Mouse (Mus musculus): Measurements from ENCODE around the gene Plxdc2.

Gene Plxdc2

GRCm38 (mm10) chr2:16595451-16595850, 239.3 kb downstream of the Plxdc2 start:
- TF ChIP-seq GATA4 (IDR thresholded peaks at IDR 0.05; ENCODE audit: insufficient replicate concordance, low read length): no peak

GRCm38 (mm10) chr2:16598231-16598630, 242.1 kb downstream of the Plxdc2 start:
- no peak for TF ChIP-seq GATA4 (IDR thresholded peaks at IDR 0.05; ENCODE audit: insufficient replicate concordance, low read length)

- TF ChIP-seq GATA4 (IDR thresholded peaks at IDR 0.05; ENCODE audit: insufficient replicate concordance, low read length): no peak
Measured at GRCm38 (mm10) chr2:16604291-16604690, 248.2 kb downstream of the Plxdc2 start.

GRCm38 (mm10) chr2:16607792-16608586, 251.9 kb downstream of the Plxdc2 start:
- no peak for TF ChIP-seq GATA4 (IDR thresholded peaks at IDR 0.05; ENCODE audit: insufficient replicate concordance, low read length)

GRCm38 (mm10) chr2:16642061-16642460, 286.0 kb downstream of the Plxdc2 start:
- no peak for TF ChIP-seq GATA4 (IDR thresholded peaks at IDR 0.05; ENCODE audit: insufficient replicate concordance, low read length)

- no peak for TF ChIP-seq GATA4 (IDR thresholded peaks at IDR 0.05; ENCODE audit: insufficient replicate concordance, low read length)
Measured at GRCm38 (mm10) chr2:16651713-16652112, 295.6 kb downstream of the Plxdc2 start.

GRCm38 (mm10) chr2:16664516-16664915, 308.4 kb downstream of the Plxdc2 start:
- TF ChIP-seq GATA4 (IDR thresholded peaks at IDR 0.05; ENCODE audit: insufficient replicate concordance, low read length): no peak

GRCm38 (mm10) chr2:16668391-16668790, 312.3 kb downstream of the Plxdc2 start:
- TF ChIP-seq GATA4 (IDR thresholded peaks at IDR 0.05; ENCODE audit: insufficient replicate concordance, low read length): no peak

- TF ChIP-seq GATA4 (IDR thresholded peaks at IDR 0.05; ENCODE audit: insufficient replicate concordance, low read length): no peak
Measured at GRCm38 (mm10) chr2:16682905-16683304, 326.8 kb downstream of the Plxdc2 start.

GRCm38 (mm10) chr2:16683739-16684138, 327.6 kb downstream of the Plxdc2 start:
- TF ChIP-seq GATA4 (IDR thresholded peaks at IDR 0.05; ENCODE audit: insufficient replicate concordance, low read length): no peak

GRCm38 (mm10) chr2:16684529-16684928, 328.4 kb downstream of the Plxdc2 start:
- TF ChIP-seq GATA4 (IDR thresholded peaks at IDR 0.05; ENCODE audit: insufficient replicate concordance, low read length): no peak

- no peak for TF ChIP-seq GATA4 (IDR thresholded peaks at IDR 0.05; ENCODE audit: insufficient replicate concordance, low read length)
Measured at GRCm38 (mm10) chr2:16696390-16696789, 340.3 kb downstream of the Plxdc2 start.

- no peak for TF ChIP-seq GATA4 (IDR thresholded peaks at IDR 0.05; ENCODE audit: insufficient replicate concordance, low read length)
Measured at GRCm38 (mm10) chr2:16697181-16697580, 341.1 kb downstream of the Plxdc2 start.

GRCm38 (mm10) chr2:16706227-16706626, 350.1 kb downstream of the Plxdc2 start:
- TF ChIP-seq GATA4 (IDR thresholded peaks at IDR 0.05; ENCODE audit: insufficient replicate concordance, low read length): no peak

GRCm38 (mm10) chr2:16709885-16710284, 353.8 kb downstream of the Plxdc2 start:
- no peak for TF ChIP-seq GATA4 (IDR thresholded peaks at IDR 0.05; ENCODE audit: insufficient replicate concordance, low read length)

- TF ChIP-seq GATA4 (IDR thresholded peaks at IDR 0.05; ENCODE audit: insufficient replicate concordance, low read length): no peak
Measured at GRCm38 (mm10) chr2:16731033-16731432, 374.9 kb downstream of the Plxdc2 start.

GRCm38 (mm10) chr2:16734381-16734780, 378.3 kb downstream of the Plxdc2 start:
- TF ChIP-seq GATA4 (IDR thresholded peaks at IDR 0.05; ENCODE audit: insufficient replicate concordance, low read length): no peak
